Mouse (Mus musculus) limb, embryonic 12.5 days (tissue): ENCODE data around the gene Apba3. TPM values are rescaled to one million over a fixed set of nuclear protein-coding genes. Genes with fewer than 3 reads are reported as not detected.

Experiments
- ATAC-seq: fragments of 200-750 bp; cut with Nextera tagmentation; 2 replicates; pipeline ENCODE4 v1.8.0; 2017; ENCODE audit warnings: low read depth, moderate TSS enrichment; ENCODE audit not compliant: insufficient number of reproducible peaks, insufficient read depth, low FRiP score, low TSS enrichment
- H3K27ac ChIP-seq: fragments of 300-500 bp; sonication (generic); 2 replicates; pipeline ENCODE4 v1.5.1; 2016; ENCODE audit warnings: mild to moderate bottlenecking, moderate library complexity
- H3K27me3 ChIP-seq: fragments of 300-500 bp; sonication (generic); 2 replicates; pipeline ENCODE4 v1.6.1; 2016; ENCODE audit warnings: mild to moderate bottlenecking, moderate library complexity
- H3K36me3 ChIP-seq: fragments of 300-500 bp; sonication (generic); 2 replicates; pipeline ENCODE4 v1.6.1; 2016; ENCODE audit warnings: mild to moderate bottlenecking, moderate library complexity
- H3K4me1 ChIP-seq: fragments of 300-500 bp; sonication (generic); replicated peaks from 2 replicates; pipeline ENCODE4 v1.6.1; 2016
- H3K4me2 ChIP-seq: fragments of 300-500 bp; sonication (generic); 2 replicates; pipeline ENCODE4 v1.6.1; 2016; ENCODE audit warnings: mild to moderate bottlenecking, moderate library complexity
- H3K4me3 ChIP-seq: fragments of 300-500 bp; sonication (generic); replicated peaks from 2 replicates; pipeline ENCODE4 v1.5.1; 2016; ENCODE audit warnings: mild to moderate bottlenecking
- H3K9ac ChIP-seq: fragments of 300-500 bp; sonication (generic); replicated peaks from 2 replicates; pipeline ENCODE4 v1.6.1; 2016; ENCODE audit warnings: mild to moderate bottlenecking, moderate library complexity
- H3K9me3 ChIP-seq: fragments of 300-500 bp; sonication (generic); 2 replicates; pipeline ENCODE4 v1.6.1; 2016; ENCODE audit warnings: mild to moderate bottlenecking, moderate library complexity
- WGBS: fragments of 180-500 bp; shearing (Covaris S2); methylation state at CpG from one replicate; pipeline ENCODE4 v1.1.7; 2016; 5-methylcytosine and 5-hydroxymethylcytosine counted together
- polyA plus RNA-seq: library from polyadenylated mRNA; unstranded; fragments of >200 nt; fragmentation: Nextera tagmentation; extraction: Ambion mirVana; gene quantifications from 2 replicates; pipeline ENCODE4 v1.2.1, GENCODE M21; 2016

Apba3 gene
- polyA plus RNA-seq, 1 experiment from 2014 or later: 48.8 TPM

DNA sequence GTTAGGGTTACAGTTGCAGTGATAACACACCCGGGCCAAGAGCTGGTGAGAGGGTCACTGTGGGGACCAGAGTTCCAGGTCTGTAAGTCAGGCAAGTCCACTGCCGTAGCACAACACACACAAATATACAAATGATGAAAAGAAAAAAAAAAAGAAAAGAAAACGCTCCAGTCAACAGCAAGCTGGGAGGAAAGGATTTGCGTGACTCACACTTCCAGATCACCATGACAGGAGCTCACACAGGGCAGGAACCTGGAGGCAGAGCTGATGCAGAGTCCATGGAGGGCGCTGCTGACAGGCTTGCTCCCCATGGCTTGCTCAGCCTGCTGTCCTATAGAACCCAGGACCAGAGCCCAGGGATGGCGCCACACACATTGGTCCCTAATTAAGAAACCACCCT lies 32.6 kb upstream of the Apba3 start:
- ATAC-seq: no peak
- H3K27me3 ChIP-seq: peaks cover 62% of the 10 kb centered on the region
- peaks cover 16% of the 10 kb centered on the region for H3K4me1 ChIP-seq
- H3K27ac ChIP-seq: no peak overlapping the region
- H3K4me2 ChIP-seq: peak overlapping the region; percentile 75; the same call in 1 of the 2 replicates
- H3K9ac ChIP-seq: no peak overlapping the region
- H3K36me3 ChIP-seq: no peaks in the 10 kb centered on the region
- 85% methylated on average over 6 of the region's 6 CpGs for WGBS
- H3K9me3 ChIP-seq: no peaks in the 10 kb centered on the region
- peak overlapping the region; percentile 77; the same call in 1 of the 2 replicates for H3K4me3 ChIP-seq

DNA sequence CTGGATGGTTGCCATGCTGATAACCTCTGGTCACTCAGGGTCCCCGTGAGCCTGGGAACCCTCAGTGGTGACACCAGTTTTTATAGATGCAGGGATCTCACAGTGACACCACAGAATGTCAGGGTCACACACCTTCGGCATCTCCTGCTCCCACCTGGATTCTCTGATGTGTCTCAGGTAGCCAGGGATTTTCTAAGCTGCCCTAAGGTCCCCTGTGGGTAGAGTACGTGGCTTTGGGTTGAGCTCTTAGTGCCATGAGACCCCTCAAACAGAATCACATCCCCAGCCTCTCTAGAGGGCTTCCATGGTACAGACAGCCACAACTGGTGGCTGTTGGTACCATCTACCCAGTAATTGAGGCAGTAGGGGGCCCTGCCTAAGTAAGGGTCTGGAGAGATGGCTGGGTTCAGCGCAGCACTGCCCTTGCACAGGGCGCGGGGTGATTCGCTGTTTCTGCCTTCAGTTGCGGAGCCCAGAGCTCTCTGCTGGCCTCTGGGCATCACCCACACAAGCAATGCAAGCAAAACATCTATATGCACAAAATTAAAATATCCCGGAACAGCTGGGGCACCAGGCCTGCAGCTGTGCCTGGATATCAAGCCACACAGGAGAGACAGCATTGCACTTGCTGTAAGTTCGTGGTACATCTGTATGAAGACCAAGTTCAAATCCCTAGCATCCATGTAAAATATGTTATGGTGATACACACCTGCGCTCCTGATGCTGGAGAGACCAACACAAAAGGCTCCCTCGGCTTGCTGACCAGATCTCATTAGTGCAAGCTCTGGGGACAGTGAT lies 30.1 kb upstream of the Apba3 start:
- no peak for ATAC-seq
- peaks cover 19% of the 10 kb centered on the region for H3K4me1 ChIP-seq
- H3K27me3 ChIP-seq: peaks cover 62% of the 10 kb centered on the region

DNA sequence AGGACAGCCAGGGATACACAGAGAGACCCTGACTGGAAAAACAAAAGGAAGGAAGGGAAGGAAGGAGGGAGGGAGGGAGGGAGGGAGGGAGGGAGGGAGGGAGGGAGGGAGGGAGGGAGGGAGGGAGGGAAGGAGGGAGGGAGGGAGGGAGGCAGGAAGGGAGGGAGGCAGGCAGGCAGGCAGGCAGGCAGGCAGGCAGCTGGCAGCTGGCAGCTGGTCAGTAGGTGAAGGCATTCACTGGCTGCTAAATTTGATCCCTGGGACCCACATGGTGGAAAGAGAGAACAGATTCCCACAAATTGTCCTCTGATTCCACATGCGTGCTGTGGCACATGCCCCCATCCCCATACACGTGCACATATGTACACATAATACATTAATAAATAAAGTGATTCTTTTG lies 28.1 kb upstream of the Apba3 start:
- H3K27me3 ChIP-seq: peaks cover 69% of the 10 kb centered on the region
- no peak for ATAC-seq

More for the DNA sequence above, 30.1 kb upstream of the Apba3 start:
- no peak overlapping the region for H3K9ac ChIP-seq
- 80% methylated on average over 12 of the region's 12 CpGs for WGBS
- H3K36me3 ChIP-seq: no peaks in the 10 kb centered on the region
- no peak overlapping the region for H3K4me3 ChIP-seq
- no peak overlapping the region for H3K27ac ChIP-seq
- no peaks in the 10 kb centered on the region for H3K9me3 ChIP-seq
- H3K4me2 ChIP-seq: no peak overlapping the region

DNA sequence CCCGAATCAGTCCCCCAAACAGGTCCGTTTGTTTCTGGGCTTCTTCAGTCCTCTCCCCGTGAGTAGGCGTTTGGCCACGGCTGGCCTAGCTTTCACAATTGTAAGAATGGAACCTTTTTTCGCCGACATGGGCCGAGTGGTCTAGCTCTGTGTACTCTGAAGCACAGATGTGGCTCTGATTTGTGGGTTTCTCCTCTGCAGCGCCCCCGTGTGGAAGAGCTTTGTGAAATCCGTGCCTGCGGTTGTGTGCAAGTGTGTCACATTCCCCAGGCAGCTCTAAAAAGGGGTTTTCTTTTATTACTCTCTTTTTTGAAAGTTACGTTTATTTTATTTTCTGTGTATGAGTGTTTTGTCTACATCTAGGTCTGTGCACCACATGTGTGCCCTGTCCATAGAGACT lies 25.9 kb upstream of the Apba3 start:
- Histone ChIP-seq H3K4me3 (no peak overlapping the region), H3K9me3 (no peaks in the 10 kb centered on the region), H3K27me3 (peaks cover 81% of the 10 kb centered on the region), H3K36me3 (no peaks in the 10 kb centered on the region), H3K4me2 (no peak overlapping the region), H3K9ac (no peak overlapping the region), H3K27ac (no peak overlapping the region), H3K4me1 (peaks cover 21% of the 10 kb centered on the region; the same call in 1 of the 2 replicates)
- ATAC-seq: no peak
- 23% methylated on average over 13 of the region's 13 CpGs for WGBS

More for the DNA sequence above, 28.1 kb upstream of the Apba3 start:
- WGBS: 81% methylated on average over 2 of the region's 2 CpGs
- no peaks in the 10 kb centered on the region for H3K9me3 ChIP-seq
- H3K9ac ChIP-seq: no peak overlapping the region
- no peaks in the 10 kb centered on the region for H3K36me3 ChIP-seq
- H3K4me1 ChIP-seq: peaks cover 15% of the 10 kb centered on the region
- H3K4me2 ChIP-seq: no peak overlapping the region
- H3K4me3 ChIP-seq: no peak overlapping the region
- no peak overlapping the region for H3K27ac ChIP-seq

DNA sequence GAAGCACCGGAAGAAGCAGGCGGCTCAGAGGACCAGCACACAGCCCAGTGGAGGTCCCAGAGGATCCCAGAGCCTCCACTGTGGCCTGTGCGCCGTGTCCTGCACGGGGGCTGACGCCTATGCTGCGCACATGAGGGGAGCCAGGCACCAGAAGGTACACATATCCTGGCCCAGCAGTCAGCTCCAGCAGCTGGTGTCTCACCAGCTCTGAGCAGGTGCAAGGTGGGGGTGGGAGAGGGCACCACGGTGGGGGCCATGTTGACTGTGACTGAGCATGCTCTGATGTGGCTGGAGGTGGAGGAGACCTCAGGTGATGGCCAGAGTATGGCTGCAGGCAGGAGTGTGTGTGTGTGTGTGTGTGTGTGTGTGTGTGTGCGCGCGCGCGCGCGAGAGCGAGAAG lies 24.7 kb upstream of the Apba3 start:
- Histone ChIP-seq H3K27me3 (peaks cover 76% of the 10 kb centered on the region), H3K4me2 (no peak overlapping the region), H3K9me3 (no peaks in the 10 kb centered on the region), H3K27ac (no peak overlapping the region), H3K9ac (no peak overlapping the region), H3K4me1 (peaks cover 21% of the 10 kb centered on the region; the same call in 1 of the 2 replicates), H3K36me3 (no peaks in the 10 kb centered on the region), H3K4me3 (no peak overlapping the region)
- ATAC-seq: no peak
- 90% methylated on average over 16 of the region's 16 CpGs for WGBS

DNA sequence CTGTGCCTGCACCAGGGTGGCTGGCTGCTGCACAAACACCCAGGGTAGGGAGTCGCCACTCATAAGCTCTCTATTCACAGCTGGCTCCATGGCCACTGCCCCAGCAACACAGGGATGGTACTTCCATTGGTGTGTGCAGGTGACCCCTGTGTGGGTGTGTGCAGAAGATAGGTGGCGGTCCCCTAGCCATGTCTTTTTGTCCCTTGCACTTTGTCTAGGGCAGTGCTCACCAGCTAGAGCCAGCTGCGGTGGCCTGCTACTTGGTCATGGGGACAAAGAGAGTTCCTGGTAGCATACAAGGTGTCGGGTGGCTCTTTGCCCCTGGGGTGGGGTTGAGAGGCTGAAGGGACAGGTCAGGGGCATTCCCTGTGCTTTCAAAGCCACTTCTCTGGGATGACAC lies 22.6 kb upstream of the Apba3 start:
- H3K4me3 ChIP-seq: no peak overlapping the region
- H3K27ac ChIP-seq: no peak overlapping the region
- peaks cover 20% of the 10 kb centered on the region; the same call in 1 of the 2 replicates for H3K4me1 ChIP-seq
- ATAC-seq: no peak
- H3K36me3 ChIP-seq: no peaks in the 10 kb centered on the region
- H3K9me3 ChIP-seq: no peaks in the 10 kb centered on the region
- H3K4me2 ChIP-seq: no peak overlapping the region
- peaks cover 56% of the 10 kb centered on the region for H3K27me3 ChIP-seq
- no peak overlapping the region for H3K9ac ChIP-seq
- 62% methylated on average over 4 of the region's 4 CpGs for WGBS

DNA sequence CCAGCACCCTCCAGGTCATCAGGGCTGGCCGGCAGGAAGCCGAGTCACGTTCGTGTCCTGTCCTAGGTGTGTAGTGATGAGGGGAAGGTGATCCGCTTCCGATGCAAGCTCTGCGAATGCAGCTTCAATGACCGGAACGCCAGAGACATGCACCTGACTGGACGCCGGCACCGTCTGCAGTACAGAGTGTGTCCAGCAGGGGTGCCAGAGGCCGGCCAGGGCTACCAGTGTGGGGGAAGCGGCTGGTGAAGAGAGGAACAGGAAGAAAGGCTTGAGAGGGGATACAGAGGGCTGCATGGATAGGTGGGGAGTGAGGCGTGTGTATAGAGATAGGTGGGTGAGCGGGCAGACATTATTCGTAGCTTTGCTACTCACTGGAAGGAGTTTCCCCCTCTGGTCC lies 22.2 kb upstream of the Apba3 start:
- 11% methylated on average over 17 of the region's 17 CpGs for WGBS
- H3K4me3 ChIP-seq: no peak overlapping the region
- peak; percentile 11 for ATAC-seq

DNA sequence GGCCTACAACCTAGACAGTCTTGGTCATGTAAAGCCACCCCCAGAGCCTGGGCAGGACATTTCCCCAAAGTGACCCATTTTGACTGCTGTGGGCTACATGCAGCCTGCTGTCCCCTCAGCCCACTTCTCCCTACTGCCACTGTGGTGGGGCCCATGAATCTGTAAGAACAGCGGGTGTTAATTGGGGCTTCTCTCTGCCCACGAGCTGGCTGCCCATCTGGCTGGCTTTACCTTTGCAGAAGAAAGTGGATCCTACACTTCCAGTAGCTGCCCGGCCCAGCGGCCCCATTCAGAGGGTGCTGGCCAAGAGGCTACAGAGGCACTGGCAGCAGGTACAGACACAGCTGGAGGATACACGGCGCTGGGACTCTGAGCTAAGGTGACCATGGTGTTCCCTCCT lies 21.6 kb upstream of the Apba3 start:
- Histone ChIP-seq H3K36me3 (no peaks in the 10 kb centered on the region), H3K4me1 (peaks cover 10% of the 10 kb centered on the region; the same call in 1 of the 2 replicates), H3K4me2 (no peak overlapping the region), H3K27me3 (peaks cover 50% of the 10 kb centered on the region), H3K4me3 (no peak overlapping the region), H3K27ac (no peak overlapping the region), H3K9me3 (no peaks in the 10 kb centered on the region), H3K9ac (no peak overlapping the region)
- no peak for ATAC-seq
- 90% methylated on average over 6 of the region's 6 CpGs for WGBS

More for the DNA sequence above, 22.2 kb upstream of the Apba3 start:
- Histone ChIP-seq H3K9ac (no peak overlapping the region), H3K27ac (no peak overlapping the region), H3K4me2 (no peak overlapping the region), H3K27me3 (peaks cover 55% of the 10 kb centered on the region), H3K9me3 (no peaks in the 10 kb centered on the region), H3K4me1 (peaks cover 16% of the 10 kb centered on the region; the same call in 1 of the 2 replicates), H3K36me3 (no peaks in the 10 kb centered on the region)

DNA sequence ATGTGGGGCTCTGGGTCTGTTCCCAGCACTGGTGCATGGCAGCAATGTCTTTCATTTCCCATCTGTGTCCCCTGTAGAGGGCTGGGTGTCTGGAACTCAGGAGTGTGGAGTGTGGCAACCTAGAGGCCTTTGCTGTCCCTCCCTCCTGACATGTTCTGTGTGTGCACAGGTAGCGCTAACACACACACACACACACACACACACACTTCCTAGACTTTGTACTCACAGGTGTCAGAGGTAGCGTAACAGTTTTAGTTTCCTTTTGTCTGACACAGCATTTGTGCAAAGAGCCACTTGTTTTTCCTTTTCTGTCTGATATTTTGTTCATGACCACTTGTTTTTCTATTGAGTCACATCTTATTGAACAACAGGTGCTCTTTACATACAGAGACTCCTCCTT lies 19.0 kb upstream of the Apba3 start:
- no peaks in the 10 kb centered on the region for H3K9me3 ChIP-seq
- H3K9ac ChIP-seq: no peak overlapping the region
- no peak for ATAC-seq
- no peaks in the 10 kb centered on the region for H3K36me3 ChIP-seq
- no peak overlapping the region for H3K4me3 ChIP-seq
- no peak overlapping the region for H3K27ac ChIP-seq
- peaks cover 48% of the 10 kb centered on the region for H3K27me3 ChIP-seq
- WGBS: 96% methylated on average over 2 of the region's 2 CpGs
- peaks cover 14% of the 10 kb centered on the region for H3K4me1 ChIP-seq
- H3K4me2 ChIP-seq: no peak overlapping the region

DNA sequence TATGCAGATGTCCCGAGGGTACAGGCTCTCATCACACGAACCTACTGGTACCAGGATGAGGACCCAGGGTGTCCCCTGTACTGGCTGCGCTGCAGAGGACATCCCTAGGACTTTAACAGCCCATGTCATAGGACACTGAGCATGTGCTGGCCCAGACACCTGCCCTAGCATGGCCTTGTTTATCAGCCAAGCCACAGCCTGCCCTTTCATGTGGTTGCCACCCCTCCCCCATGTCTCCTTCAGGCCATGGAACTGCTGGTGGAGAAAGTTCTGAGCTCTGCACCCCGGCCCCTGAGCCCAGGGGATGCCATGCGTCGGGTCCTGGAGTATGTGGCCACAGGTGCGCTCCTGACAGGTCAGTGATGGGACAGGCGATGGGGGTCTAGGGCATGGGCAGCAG lies 17.3 kb upstream of the Apba3 start:
- Histone ChIP-seq H3K9ac (no peak overlapping the region), H3K4me3 (no peak overlapping the region), H3K27ac (no peak overlapping the region), H3K9me3 (no peaks in the 10 kb centered on the region), H3K27me3 (peaks cover 48% of the 10 kb centered on the region), H3K4me2 (no peak overlapping the region), H3K36me3 (no peaks in the 10 kb centered on the region), H3K4me1 (peaks cover 17% of the 10 kb centered on the region)
- no peak for ATAC-seq
- 81% methylated on average over 8 of the region's 8 CpGs for WGBS

DNA sequence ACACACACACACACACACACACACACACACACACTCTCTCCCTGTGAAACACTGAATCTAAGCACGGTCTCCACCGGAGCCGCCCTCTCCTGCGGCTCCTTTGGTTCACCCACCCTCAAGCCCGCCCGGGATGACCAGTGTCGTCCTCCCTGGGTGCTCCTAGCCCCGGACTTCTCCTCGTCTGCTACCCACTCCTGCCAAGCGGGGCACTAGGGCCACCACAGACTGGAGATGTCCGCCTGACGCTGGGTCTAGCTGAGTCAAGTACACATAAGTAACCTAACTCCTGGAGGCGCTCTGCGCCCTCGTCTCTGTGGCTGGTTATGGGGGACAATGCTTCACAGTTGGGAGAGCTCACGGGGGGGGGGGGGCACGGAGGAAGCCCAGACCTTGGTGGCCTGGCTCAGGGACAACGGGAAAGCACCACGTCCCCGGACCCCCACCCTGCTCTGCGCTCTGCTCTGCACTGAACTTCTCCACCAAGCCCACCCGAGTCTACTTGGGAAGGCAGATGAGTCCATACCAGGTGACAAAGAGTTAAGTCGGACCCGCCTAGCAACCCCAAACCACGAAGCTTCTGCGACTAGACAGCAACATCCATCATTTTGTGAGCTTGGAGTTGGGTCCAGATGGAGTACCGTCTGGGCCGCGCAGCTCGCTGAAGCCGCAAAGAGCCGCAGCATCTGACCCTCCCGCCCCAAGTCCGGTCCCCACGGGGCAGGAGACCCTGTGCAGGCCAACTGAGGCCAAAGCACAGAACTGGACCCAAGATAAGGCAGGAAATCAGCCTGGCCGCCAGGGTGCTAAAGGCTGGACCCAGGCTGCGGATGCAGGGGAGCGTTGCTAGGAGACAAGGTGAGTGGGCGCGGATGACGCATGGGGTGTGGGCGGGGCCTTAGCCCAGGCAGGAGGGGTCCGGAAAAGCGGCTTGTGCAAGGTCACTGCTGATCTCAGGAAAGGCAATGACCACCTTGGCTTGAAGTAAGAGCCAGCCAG lies 14.0 kb upstream of the Apba3 start, which contains the start of gene Matk:
Gene Matk, plus strand, starts transcription at position 512 of the 996 bp plus-strand sequence.
- no peak within 1 kb of the TSS for H3K9ac ChIP-seq
- no peak for ATAC-seq
- H3K27me3 ChIP-seq: peaks cover 76% of the 10 kb centered on the region
- peaks cover 16% of the 10 kb centered on the region for H3K4me1 ChIP-seq
- H3K9me3 ChIP-seq: no peaks in the 10 kb centered on the region; the same call in 1 of the 2 replicates
- H3K4me2 ChIP-seq: peak within 1 kb of the TSS; percentile 54
- peak within 1 kb of the TSS; percentile 32 for H3K4me3 ChIP-seq
- H3K27ac ChIP-seq: no peak within 1 kb of the TSS
- no peaks in the 10 kb centered on the region for H3K36me3 ChIP-seq
- WGBS: 11% methylated on average over 44 of the region's 44 CpGs
